Mouse (Mus musculus): ENCODE measurements at regions not wholly inside any gene's neighbourhood (a gene's known extent, or its start where the extent isn't known, plus 50 kb on each side); places are given as distances from the start of the nearest gene placed in this dataset.

GRCm38 (mm10) chr4:150800774-150801173 lies 52.9 kb upstream of the Errfi1 start:
- no peak for DNase-seq (ENCODE audit: low spot score)

DNA sequence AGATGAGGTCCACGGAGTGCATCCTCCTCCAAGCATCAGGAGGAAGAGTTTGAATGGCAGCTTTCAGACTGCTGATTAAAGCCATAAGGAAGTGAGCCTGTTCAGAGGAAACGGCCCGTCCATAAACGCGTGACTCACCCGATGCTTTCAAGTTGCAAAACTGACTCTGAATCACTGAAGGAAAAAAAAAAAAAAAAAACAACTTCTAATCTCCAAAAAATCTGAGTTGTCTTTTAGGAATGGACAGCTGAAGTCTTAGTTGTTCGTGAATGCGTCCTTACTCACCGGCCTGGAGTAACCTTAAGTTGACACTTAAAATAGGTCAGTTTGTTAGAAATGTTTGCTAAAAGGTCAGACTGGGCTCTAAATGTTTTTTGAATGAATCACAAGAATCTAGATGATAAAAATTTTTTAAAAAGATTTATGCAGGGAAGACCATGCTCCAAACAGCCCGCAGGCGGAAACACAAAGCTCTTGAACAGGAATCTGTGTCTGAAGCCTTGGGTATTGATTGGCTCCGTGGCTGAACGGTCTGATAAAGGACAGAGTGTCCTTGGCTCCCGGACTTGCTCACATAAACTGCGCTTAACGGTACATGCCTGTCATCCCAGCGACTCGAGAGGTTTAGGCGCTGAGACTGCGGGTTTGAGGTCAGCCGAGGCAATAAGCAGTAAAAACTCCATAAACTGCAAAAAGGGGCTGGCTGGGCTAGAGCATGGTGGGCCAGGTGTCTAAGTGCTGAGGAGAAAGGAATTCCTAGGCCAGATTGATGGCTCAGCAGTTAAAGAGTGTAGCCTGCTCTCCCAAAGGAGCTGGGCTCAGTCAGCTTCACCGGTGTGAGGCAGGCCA lies 53.9 kb upstream of the Errfi1 start:
- DNase-seq (ENCODE audit: low spot score), result no peak

DNA sequence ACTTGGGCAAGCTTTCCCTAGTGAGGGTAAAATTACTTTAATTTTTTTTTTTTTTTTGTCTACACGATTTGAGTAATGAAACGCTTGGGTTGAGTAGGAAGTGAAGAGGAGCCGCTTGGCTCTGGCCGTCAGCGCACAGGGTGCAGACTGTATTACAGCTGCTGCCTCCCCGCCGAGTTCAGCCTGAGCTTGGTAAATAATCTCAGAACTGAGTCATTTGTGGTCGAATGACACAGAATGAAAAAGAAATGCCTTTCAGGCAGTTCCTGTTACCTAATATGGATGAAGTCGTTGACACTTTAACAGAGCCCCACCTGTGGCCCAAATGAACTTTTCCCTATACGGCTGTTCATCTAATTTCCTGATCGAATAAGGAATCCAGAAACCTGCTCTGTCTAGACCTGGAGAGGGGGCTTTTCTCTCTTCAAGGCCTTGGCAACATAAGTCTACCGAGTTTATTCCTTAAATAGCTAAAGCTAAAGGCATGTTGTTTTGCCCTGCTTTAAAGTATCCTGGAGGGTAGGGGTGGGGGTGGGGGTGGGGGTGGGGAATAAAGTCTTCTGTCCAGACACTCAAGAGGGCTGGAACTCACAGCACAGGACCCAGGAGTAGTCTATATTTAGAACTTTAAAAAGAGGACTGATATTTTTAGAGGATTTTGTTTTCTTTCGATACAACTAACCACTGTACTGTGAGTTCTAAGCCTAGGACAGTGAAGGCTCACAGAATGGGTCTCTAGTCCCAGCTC lies 54.8 kb upstream of the Errfi1 start:
- no peak for DNase-seq (ENCODE audit: low spot score)

GRCm38 (mm10) chr4:150798281-150798680 lies 55.4 kb upstream of the Errfi1 start:
- DNase-seq (ENCODE audit: low spot score), result no peak

GRCm38 (mm10) chr4:150797057-150797456 lies 56.7 kb upstream of the Errfi1 start:
- DNase-seq (ENCODE audit: low spot score), result no peak

GRCm38 (mm10) chr4:150794878-150795277 lies 58.8 kb upstream of the Errfi1 start:
- DNase-seq (ENCODE audit: low spot score), result no peak

DNA sequence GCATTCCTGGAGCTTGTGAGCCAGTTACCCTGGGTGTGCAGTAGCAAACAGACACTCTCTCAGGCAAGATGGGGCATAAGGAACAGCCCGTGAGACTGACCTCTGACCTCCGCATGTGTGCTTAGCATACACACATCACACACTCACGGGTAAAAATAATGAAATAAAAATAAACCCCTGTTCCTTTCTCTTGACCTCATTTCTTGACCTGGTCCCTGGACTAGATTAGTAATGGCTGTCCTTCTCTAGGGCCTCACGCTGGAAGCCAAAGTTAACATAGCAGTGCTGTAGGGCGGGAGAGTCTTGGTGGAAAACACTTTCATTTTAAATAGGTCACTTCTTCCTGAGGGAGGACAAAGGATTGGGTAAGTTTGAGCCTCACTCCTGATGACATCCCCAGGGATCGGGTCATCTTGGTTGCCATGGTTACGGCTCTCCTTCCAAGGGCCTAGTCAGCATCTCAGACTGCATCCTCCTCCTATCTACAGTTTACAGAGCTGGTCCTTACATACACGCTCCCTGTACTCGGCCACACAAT lies 59.4 kb upstream of the Errfi1 start:
- DNase-seq (ENCODE audit: low spot score), result no peak

DNA sequence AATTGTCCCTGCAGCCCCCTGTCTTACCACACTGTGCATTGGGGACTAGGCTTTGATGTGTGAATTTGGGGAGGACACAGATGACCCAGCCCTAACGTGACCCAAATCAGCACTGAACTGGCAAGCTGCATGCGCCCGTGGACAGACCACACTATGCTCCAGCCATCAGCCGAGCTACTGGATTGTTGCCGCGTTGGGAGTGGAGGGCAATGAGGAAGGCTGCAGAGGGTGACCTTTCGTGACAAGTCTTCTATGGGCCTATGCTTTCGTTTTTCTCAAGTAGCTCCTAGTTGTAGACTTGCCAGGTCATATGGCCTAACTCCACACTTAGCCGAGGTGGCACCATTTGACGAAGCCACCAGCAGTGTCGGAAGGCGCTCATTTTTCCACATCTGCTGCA lies 60.6 kb upstream of the Errfi1 start:
- DNase-seq (ENCODE audit: low spot score), result no peak

GRCm38 (mm10) chr4:150789166-150789565 lies 64.6 kb upstream of the Errfi1 start:
- DNase-seq (ENCODE audit: low spot score), result no peak

DNA sequence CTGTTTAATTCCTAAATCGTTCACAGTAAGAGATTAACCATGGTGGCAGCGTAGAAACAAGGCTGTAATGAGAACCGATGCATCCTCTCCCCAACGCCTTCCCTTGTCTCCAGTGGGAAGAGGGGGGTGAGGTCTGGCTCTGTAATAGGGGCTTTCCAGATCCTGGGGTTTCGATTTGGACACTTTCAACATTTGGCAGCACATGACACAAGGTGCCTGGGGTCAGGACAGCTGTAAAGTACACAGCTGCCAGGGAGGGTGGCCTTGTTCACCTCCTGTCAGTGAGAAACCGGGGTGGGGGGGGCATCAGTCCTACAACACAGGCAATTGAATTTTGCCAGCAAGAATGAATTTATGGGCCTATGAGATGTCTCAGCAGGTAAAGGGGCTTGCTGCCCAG lies 66.6 kb upstream of the Errfi1 start:
- no peak for DNase-seq (ENCODE audit: low spot score)

GRCm38 (mm10) chr4:150786651-150787050 lies 67.1 kb upstream of the Errfi1 start:
- no peak for DNase-seq (ENCODE audit: low spot score)

DNA sequence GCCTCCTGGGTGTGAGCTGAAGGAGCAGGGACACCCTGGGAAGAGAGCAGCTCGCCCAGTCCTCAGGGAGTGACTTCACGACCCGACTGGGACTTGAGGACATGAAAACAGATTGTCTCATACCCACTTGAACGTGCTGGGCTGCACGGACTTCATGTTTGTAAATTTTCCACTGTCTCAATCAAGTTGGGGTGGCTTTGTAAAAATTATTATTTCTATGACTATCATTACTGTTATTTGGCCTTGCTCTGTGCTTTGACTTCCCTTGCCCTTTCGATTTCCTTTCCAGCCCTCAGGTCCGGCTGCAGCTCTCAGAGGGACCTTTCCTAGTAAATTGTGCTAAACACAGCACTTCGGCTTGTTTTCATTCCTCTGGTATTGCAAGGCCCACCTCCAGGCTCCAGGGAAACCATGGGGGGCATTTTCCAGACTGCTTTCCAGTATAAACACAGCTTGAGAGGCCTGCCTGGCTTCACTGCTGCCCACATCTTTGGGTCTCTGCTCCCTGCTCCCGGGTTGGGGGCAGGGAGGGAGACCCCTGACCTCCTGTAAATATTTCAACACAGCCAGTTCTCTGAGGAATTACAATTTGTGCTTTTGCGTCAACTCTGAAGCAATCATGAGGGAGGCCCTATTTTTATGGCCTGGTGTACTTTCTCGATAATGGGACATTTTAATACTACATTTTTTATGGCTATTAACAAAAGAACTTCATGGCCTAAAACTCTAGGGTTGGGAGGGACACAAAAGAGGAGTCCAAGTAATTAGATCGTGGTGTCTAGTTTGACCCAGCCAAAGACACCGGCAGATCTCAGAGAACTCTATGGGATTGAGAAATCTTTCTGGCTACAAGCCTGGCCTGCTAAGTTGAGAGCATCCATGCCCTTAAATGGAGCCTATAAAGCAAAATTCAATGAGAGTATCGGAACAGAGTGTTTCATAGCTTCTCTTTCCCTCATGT lies 68.9 kb upstream of the Errfi1 start:
- DNase-seq (ENCODE audit: low spot score), result peak; percentile 60

GRCm38 (mm10) chr4:150781304-150781703 lies 72.4 kb upstream of the Errfi1 start:
- DNase-seq (ENCODE audit: low spot score), result no peak

- DNase-seq (ENCODE audit: low spot score), result no peak
These were observed 74.4 kb upstream of the Errfi1 start for GRCm38 (mm10) chr4:150779340-150779739.

DNA sequence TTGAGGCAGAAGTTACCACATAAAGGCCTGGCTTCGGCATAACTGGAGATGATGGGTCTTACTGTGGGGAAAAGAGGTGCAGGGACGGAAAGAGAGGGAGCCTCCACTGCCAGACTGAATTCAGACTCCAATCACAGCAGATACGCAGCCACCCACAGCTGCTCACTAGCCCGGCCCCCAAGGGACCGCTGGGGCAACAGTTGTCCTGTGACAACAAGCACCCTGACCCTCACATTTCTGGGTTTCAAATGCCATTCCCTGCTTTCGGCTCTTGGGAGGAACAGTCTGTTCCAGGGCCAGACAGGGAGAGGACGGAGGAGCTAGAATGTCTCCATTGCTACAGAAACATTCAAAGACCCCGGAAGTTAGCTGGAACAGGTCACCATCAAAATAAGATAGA lies 75.0 kb upstream of the Errfi1 start:
- DNase-seq (ENCODE audit: low spot score), result peak; percentile 61

DNA sequence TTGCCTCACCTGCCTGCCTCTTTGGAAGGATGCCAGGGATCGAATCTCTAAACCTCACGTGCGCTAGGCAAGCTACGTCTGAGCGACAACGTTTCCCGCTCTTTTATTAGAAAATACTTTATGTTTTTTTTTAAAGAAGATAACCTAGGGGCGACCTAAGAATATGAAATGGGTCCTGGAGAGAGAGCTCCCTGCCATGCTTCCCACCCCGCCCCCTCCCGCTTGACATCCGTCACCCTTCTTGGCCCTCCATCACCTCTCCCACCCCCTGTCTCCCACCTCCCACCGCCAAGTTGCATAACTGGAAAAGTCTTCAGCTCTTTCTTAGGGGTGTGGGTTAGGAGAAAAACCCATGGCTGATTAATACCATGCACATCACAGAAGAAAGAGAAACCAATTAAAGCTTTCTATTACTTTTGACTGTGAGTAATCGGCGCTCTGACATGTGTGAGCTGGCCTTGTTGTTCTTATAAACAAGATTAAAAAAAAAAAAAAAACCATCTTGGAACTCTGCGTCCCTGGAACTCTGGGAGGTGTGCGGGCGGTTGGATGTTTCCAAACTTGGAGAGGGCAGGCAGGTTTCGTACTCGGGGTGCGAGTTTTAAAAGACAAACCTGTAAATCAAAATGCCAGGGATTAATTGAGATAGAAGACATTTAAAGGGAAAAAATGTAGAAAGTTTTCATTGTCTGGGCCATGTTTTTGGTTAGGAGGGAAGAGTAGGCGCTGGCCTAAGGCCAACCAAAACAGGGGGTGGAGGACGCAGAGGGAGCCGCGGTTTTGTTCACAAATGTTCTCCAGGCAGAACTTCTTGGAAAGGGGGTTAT lies 77.8 kb upstream of the Errfi1 start:
- peak; percentile 73 for DNase-seq (ENCODE audit: low spot score)

GRCm38 (mm10) chr4:150775281-150775680 lies 78.4 kb upstream of the Errfi1 start:
- no peak for DNase-seq (ENCODE audit: low spot score)

GRCm38 (mm10) chr4:150774289-150774914 lies 79.3 kb upstream of the Errfi1 start:
- no peak for DNase-seq (ENCODE audit: low spot score)

DNA sequence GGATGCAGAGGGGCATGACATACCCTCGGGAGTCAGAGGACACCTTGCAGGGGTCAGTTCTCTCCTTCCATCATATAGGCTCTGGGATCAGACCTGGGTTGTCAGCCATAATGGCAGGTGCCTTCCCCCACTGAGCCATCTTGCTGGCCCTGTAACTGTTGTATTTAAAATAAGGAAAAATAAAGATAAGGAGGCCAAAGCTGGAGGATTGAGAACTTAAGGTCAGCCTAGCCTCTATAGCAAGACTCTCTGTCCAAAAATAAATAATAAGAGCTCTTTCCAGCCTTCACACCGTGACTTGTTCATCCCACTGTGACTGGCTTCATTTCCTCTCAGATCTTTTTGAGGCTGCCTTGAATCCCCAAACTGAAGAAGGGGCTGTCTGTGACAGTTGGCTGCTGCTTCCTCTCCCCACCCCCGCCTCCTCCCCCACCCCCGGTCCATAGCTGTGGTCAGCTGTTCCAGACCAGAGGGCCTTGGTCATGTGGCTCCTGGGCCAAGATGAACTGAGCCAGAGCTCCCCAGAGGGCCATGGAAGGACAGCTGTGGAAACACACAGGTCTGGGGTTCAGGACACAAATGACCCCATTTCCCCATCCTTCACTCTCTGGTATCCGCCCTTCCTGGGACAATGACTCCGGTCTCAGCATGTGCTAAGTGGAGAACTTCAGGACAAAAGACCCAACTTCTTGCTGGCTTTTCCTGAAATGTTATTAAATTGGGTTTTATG lies 81.6 kb upstream of the Errfi1 start:
- no peak for DNase-seq (ENCODE audit: low spot score)

DNA sequence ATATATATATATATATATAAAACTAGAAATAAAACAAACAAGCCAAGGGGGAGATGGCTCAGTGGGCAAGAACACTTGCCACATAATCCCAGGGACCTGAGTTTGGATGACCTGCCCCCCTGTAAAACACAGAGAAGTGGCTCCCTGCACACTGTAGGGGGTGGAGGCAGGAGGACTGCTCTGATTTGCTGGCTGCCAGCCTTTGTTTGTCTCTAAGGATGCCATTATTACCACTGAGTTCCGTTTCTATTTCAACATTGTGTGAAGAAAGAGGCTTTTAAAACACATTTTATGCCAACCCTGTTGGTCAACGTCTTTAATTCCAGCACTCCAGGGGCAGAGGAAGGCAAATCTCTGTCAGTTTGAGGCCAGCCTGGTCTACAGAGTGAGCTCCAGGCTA lies 82.2 kb upstream of the Errfi1 start:
- no peak for DNase-seq (ENCODE audit: low spot score)
